Mouse (Mus musculus): ENCODE measurements around the gene Chsy1. TPM values are rescaled to one million over a fixed set of nuclear protein-coding genes. Genes with fewer than 3 reads are reported as not detected.

Gene Chsy1
- polyA plus RNA-seq, 1 experiment, result 6.4 TPM

GRCm38 (mm10) chr7:66118046-66118445 lies 8.7 kb downstream of the Chsy1 start:
- no peaks in the 10 kb centered on the region; the same call in 1 of the 2 replicates for H3K4me1 ChIP-seq (ENCODE audit: control insufficient read depth, insufficient read depth, low read length)
- 85% methylated on average over 3 of the region's 3 CpGs for WGBS

GRCm38 (mm10) chr7:66118796-66119195 lies 9.5 kb downstream of the Chsy1 start:
- H3K27me3 ChIP-seq (replicated peaks; ENCODE audit: control insufficient read depth, insufficient read depth, low read length), result no peaks in the 10 kb centered on the region
- no peak overlapping the region for H3K4me3 ChIP-seq (ENCODE audit: insufficient read depth, low read depth, low read length)
- no peak for TF ChIP-seq POLR2A (IDR thresholded peaks at IDR 0.05; ENCODE audit: low read depth, low read length)
- TF ChIP-seq CTCF (conservative IDR thresholded peaks at IDR 0.05; ENCODE audit: insufficient read depth, insufficient read length, low read depth, low read length), result no peak
- H3K27ac ChIP-seq (ENCODE audit: insufficient read depth, low read depth, low read length), result no peak overlapping the region
- DNase-seq, result no peak
- no peaks in the 10 kb centered on the region for H3K36me3 ChIP-seq (ENCODE audit: control insufficient read depth, insufficient read depth, low read length)
- H3K4me1 ChIP-seq (ENCODE audit: control insufficient read depth, insufficient read depth, low read length), result no peaks in the 10 kb centered on the region; the same call in 1 of the 2 replicates
- 77% methylated on average over 7 of the region's 7 CpGs for WGBS

More at GRCm38 (mm10) chr7:66118046-66118445, 8.7 kb downstream of the Chsy1 start:
- no peak overlapping the region for H3K4me3 ChIP-seq (ENCODE audit: insufficient read depth, low read depth, low read length)
- H3K27ac ChIP-seq (ENCODE audit: insufficient read depth, low read depth, low read length), result no peak overlapping the region
- no peak for TF ChIP-seq CTCF (conservative IDR thresholded peaks at IDR 0.05; ENCODE audit: insufficient read depth, insufficient read length, low read depth, low read length)
- TF ChIP-seq POLR2A (IDR thresholded peaks at IDR 0.05; ENCODE audit: low read depth, low read length), result no peak
- no peaks in the 10 kb centered on the region for H3K27me3 ChIP-seq (replicated peaks; ENCODE audit: control insufficient read depth, insufficient read depth, low read length)
- no peaks in the 10 kb centered on the region for H3K36me3 ChIP-seq (ENCODE audit: control insufficient read depth, insufficient read depth, low read length)
- no peak for DNase-seq

GRCm38 (mm10) chr7:66120139-66120538 lies 10.8 kb downstream of the Chsy1 start:
- no peaks in the 10 kb centered on the region for H3K27me3 ChIP-seq (replicated peaks; ENCODE audit: control insufficient read depth, insufficient read depth, low read length)
- no peak for TF ChIP-seq POLR2A (IDR thresholded peaks at IDR 0.05; ENCODE audit: low read depth, low read length)
- TF ChIP-seq CTCF (conservative IDR thresholded peaks at IDR 0.05; ENCODE audit: insufficient read depth, insufficient read length, low read depth, low read length), result no peak
- peaks cover 4% of the 10 kb centered on the region; the same call in 1 of the 2 replicates for H3K4me1 ChIP-seq (ENCODE audit: control insufficient read depth, insufficient read depth, low read length)
- no peak overlapping the region for H3K4me3 ChIP-seq (ENCODE audit: insufficient read depth, low read depth, low read length)
- WGBS, result 87% methylated on average over 1 of the region's 1 CpGs
- H3K27ac ChIP-seq (ENCODE audit: insufficient read depth, low read depth, low read length), result no peak overlapping the region
- no peak for DNase-seq
- no peaks in the 10 kb centered on the region for H3K36me3 ChIP-seq (ENCODE audit: control insufficient read depth, insufficient read depth, low read length)

- no peak overlapping the region for H3K27ac ChIP-seq (ENCODE audit: insufficient read depth, low read depth, low read length)
- H3K36me3 ChIP-seq (ENCODE audit: control insufficient read depth, insufficient read depth, low read length), result no peaks in the 10 kb centered on the region
- TF ChIP-seq POLR2A (IDR thresholded peaks at IDR 0.05; ENCODE audit: low read depth, low read length) (no peak), CTCF (conservative IDR thresholded peaks at IDR 0.05; ENCODE audit: insufficient read depth, insufficient read length, low read depth, low read length) (no peak)
- H3K27me3 ChIP-seq (replicated peaks; ENCODE audit: control insufficient read depth, insufficient read depth, low read length), result no peaks in the 10 kb centered on the region
- no peak for DNase-seq
- no peak overlapping the region for H3K4me3 ChIP-seq (ENCODE audit: insufficient read depth, low read depth, low read length)
- WGBS, result 39% methylated on average over 7 of the region's 7 CpGs
- H3K4me1 ChIP-seq (ENCODE audit: control insufficient read depth, insufficient read depth, low read length), result peaks cover 4% of the 10 kb centered on the region; the same call in 1 of the 2 replicates
These were observed 11.5 kb downstream of the Chsy1 start for GRCm38 (mm10) chr7:66120702-66121396.

GRCm38 (mm10) chr7:66124551-66124968 lies 15.2 kb downstream of the Chsy1 start:
- no peaks in the 10 kb centered on the region for H3K27me3 ChIP-seq (replicated peaks; ENCODE audit: control insufficient read depth, insufficient read depth, low read length)
- H3K4me3 ChIP-seq (ENCODE audit: insufficient read depth, low read depth, low read length), result no peak overlapping the region
- WGBS, result 63% methylated on average over 11 of the region's 11 CpGs
- no peaks in the 10 kb centered on the region for H3K36me3 ChIP-seq (ENCODE audit: control insufficient read depth, insufficient read depth, low read length)
- H3K4me1 ChIP-seq (ENCODE audit: control insufficient read depth, insufficient read depth, low read length), result peaks cover 4% of the 10 kb centered on the region; the same call in 1 of the 2 replicates
- no peak overlapping the region for H3K27ac ChIP-seq (ENCODE audit: insufficient read depth, low read depth, low read length)
- no peak for DNase-seq
- no peak for TF ChIP-seq POLR2A (IDR thresholded peaks at IDR 0.05; ENCODE audit: low read depth, low read length)
- TF ChIP-seq CTCF (conservative IDR thresholded peaks at IDR 0.05; ENCODE audit: insufficient read depth, insufficient read length, low read depth, low read length), result no peak

GRCm38 (mm10) chr7:66125368-66125767 lies 16.1 kb downstream of the Chsy1 start:
- Histone ChIP-seq H3K27me3 (replicated peaks; ENCODE audit: control insufficient read depth, insufficient read depth, low read length) (no peaks in the 10 kb centered on the region), H3K36me3 (ENCODE audit: control insufficient read depth, insufficient read depth, low read length) (no peaks in the 10 kb centered on the region), H3K27ac (ENCODE audit: insufficient read depth, low read depth, low read length) (no peak overlapping the region), H3K4me1 (ENCODE audit: control insufficient read depth, insufficient read depth, low read length) (peaks cover 4% of the 10 kb centered on the region; the same call in 1 of the 2 replicates), H3K4me3 (ENCODE audit: insufficient read depth, low read depth, low read length) (no peak overlapping the region)
- DNase-seq, result no peak
- TF ChIP-seq POLR2A (IDR thresholded peaks at IDR 0.05; ENCODE audit: low read depth, low read length) (no peak), CTCF (conservative IDR thresholded peaks at IDR 0.05; ENCODE audit: insufficient read depth, insufficient read length, low read depth, low read length) (no peak)
- WGBS, result 86% methylated on average over 14 of the region's 14 CpGs

GRCm38 (mm10) chr7:66127951-66128645 lies 18.8 kb downstream of the Chsy1 start:
- Histone ChIP-seq H3K27ac (ENCODE audit: insufficient read depth, low read depth, low read length) (no peak overlapping the region), H3K4me1 (ENCODE audit: control insufficient read depth, insufficient read depth, low read length) (0 out of 2 replicates have a peak, but pooled peaks cover 6% of the 10 kb centered on the region), H3K27me3 (replicated peaks; ENCODE audit: control insufficient read depth, insufficient read depth, low read length) (no peaks in the 10 kb centered on the region), H3K36me3 (ENCODE audit: control insufficient read depth, insufficient read depth, low read length) (no peaks in the 10 kb centered on the region), H3K4me3 (ENCODE audit: insufficient read depth, low read depth, low read length) (no peak overlapping the region)
- 77% methylated on average over 4 of the region's 4 CpGs for WGBS
- TF ChIP-seq POLR2A (IDR thresholded peaks at IDR 0.05; ENCODE audit: low read depth, low read length) (no peak), CTCF (conservative IDR thresholded peaks at IDR 0.05; ENCODE audit: insufficient read depth, insufficient read length, low read depth, low read length) (no peak)
- DNase-seq, result no peak

All from kidney, adult 2 months (tissue).